Mouse (Mus musculus) bone marrow macrophage, adult 2 months (primary cell): ENCODE data around the gene Gna15. TPM values are rescaled to one million over a fixed set of nuclear protein-coding genes. Genes with fewer than 3 reads are reported as not detected.

Experiments
- H3K27ac ChIP-seq: 2 replicates; pipeline ENCODE4 v1.5.1; 2012; ENCODE audit warnings: low read depth, low read length; ENCODE audit not compliant: insufficient read depth
- H3K4me1 ChIP-seq: 2 replicates; pipeline ENCODE4 v1.6.1; 2012; ENCODE audit warnings: low read length; ENCODE audit not compliant: control insufficient read depth, insufficient read depth
- H3K4me3 ChIP-seq: 2 replicates; pipeline ENCODE4 v1.5.1; 2012; ENCODE audit warnings: mild to moderate bottlenecking, low read length, moderate library complexity; ENCODE audit not compliant: insufficient read depth
- CTCF ChIP-seq: IDR thresholded peaks from 2 replicates; pipeline ENCODE4 v1.5.1; 2012; ENCODE audit warnings: low read depth, mild to moderate bottlenecking, low read length, moderate library complexity
- POLR2A ChIP-seq: IDR thresholded peaks from 2 replicates; pipeline ENCODE4 v1.6.1; 2012; ENCODE audit warnings: mild to moderate bottlenecking, low read depth, low read length, borderline replicate concordance
- polyA plus RNA-seq: library from polyadenylated mRNA; stranded (reverse); fragments of >200 nt; gene quantifications from 2 replicates; pipeline ENCODE4 v1.2.4, GENCODE M21; 2012; ENCODE audit not compliant: missing spikeins, insufficient read depth, insufficient read length

Gene Gna15
- polyA plus RNA-seq, 1 experiment: 24.2 TPM

DNA sequence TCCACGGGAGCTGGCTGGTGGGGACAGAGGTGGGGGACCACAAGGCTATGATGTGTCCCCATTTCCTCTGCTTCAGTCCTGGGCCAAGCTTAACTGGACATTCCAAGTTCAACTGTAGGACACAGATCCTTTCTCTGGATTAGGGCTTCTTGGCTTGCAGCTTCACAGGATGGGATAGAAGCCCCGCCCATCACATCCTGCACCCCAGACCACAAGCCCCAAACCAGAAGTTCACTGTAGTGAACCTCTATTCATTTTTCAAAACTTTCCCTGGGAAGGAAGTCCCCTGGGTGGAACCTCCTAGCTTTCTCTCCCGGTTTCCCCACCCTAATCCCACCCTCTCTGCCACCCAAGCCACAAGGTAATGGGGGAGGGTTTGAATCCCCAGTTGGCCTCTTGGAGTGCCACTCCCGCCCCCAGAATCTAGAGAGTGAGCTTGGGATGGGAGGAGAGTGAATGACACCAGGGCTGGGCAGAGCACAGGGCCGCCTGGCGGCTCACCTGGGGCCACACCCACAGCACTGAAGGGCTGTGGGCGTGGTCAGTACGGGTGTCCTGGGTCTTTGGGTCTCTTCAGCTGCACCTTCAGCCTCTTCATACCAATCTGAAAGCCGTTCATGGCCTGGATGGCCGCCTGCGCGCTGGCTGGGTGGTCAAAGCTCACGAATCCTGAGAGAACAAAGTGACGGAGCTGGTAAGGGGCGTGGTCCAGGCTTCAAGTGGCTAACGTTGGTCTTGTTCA, 62.2 kb downstream of the Gna15 start:
- no peak for TF ChIP-seq POLR2A
- TF ChIP-seq CTCF: no peak
- H3K4me3 ChIP-seq: no peak overlapping the region
- no peak overlapping the region for H3K27ac ChIP-seq
- 0 out of 2 replicates have a peak, but pooled peaks cover 3% of the 10 kb centered on the region for H3K4me1 ChIP-seq

DNA sequence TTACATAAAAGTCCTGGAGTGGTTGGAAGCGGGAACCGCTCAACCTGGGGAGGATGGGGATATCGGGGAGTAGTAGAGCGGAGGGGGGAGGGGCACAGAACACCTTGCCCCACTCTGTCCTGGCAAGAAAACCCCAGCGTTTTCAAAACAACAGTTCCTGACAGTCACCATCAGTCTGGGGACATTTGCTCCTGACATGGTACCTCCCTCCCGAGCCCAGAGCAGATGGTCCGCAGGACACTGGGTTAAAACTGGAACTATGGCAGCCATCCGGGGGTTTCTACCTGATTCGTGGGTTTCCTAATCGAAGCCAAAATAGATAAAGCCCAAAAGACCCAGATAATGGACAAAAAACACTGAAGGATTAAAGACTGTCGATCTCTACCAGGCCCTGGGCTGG, 63.1 kb downstream of the Gna15 start:
- Histone ChIP-seq H3K4me1 (0 out of 2 replicates have a peak, but pooled peaks cover 3% of the 10 kb centered on the region), H3K4me3 (no peak overlapping the region)
- TF ChIP-seq POLR2A (no peak), CTCF (no peak)

GRCm38 (mm10) chr10:81460471-81460870, 63.6 kb downstream of the Gna15 start:
- Histone ChIP-seq H3K4me1 (0 out of 2 replicates have a peak, but pooled peaks cover 3% of the 10 kb centered on the region), H3K4me3 (no peak overlapping the region), H3K27ac (no peak overlapping the region)
- TF ChIP-seq POLR2A (no peak), CTCF (no peak)

More for the DNA sequence above, 63.1 kb downstream of the Gna15 start:
- H3K27ac ChIP-seq: no peak overlapping the region

- Histone ChIP-seq H3K4me3 (no peak overlapping the region), H3K4me1 (0 out of 2 replicates have a peak, but pooled peaks cover 3% of the 10 kb centered on the region), H3K27ac (no peak overlapping the region)
- no peak for TF ChIP-seq POLR2A
- TF ChIP-seq CTCF: no peak
Measured at GRCm38 (mm10) chr10:81459399-81459798, 64.6 kb downstream of the Gna15 start.

DNA sequence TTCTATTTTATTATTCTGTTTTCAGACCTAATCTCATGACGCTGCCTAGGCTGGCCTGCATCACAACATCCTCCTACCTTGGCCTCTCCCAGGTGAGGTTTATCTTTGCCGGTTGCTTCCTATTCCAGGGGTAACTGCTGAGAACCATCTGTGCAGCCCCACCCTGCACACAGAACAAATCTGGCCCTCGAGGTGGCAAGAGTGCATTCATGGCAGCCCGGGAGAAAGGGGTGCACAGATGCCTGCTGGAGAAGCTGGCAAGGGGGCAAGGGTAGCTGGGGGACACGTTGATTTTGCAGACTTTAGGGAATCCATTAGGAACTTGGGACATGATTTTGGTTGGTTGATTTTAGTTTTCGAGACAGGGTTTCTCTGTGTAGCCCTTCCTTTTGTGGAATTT, 65.8 kb downstream of the Gna15 start:
- Histone ChIP-seq H3K4me1 (no peaks in the 10 kb centered on the region), H3K27ac (no peak overlapping the region), H3K4me3 (no peak overlapping the region)
- TF ChIP-seq CTCF (no peak), POLR2A (no peak)

GRCm38 (mm10) chr10:81457624-81458023, 66.4 kb downstream of the Gna15 start:
- TF ChIP-seq POLR2A: no peak
- TF ChIP-seq CTCF: no peak
- no peaks in the 10 kb centered on the region for H3K4me1 ChIP-seq
- H3K4me3 ChIP-seq: no peak overlapping the region
- H3K27ac ChIP-seq: no peak overlapping the region

DNA sequence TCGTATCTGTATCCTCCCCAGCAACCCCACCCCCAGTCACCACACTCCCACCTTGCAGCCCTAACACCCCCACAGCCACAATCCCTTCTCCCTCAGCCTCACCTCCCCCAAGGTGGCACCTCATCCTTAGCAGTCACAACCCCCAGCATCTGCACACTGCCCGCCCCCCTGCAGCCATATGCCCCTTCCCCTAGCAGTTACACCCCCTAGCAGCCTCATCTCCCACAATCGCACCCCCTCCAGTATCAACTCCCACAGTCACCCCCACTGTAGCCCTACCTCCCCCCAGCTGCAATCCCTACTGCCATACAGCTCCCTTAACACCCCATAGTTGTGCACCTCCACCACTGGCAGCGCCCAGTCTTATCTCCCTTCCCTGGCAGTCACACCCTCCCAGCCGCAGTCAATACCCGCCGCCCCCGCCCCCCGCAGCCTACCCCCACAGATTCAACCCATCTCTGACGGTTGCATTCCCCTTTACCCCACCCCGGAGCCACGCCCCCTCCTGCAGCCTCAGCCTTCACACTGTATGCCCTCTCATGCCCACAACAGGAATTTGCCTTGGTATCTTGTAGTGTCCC, 67.0 kb downstream of the Gna15 start:
- no peak overlapping the region for H3K27ac ChIP-seq
- no peaks in the 10 kb centered on the region for H3K4me1 ChIP-seq
- TF ChIP-seq POLR2A (no peak), CTCF (no peak)
- no peak overlapping the region for H3K4me3 ChIP-seq

GRCm38 (mm10) chr10:81455181-81455895, 68.7 kb downstream of the Gna15 start, which contains the start of gene Nfic:
TSS of gene Nfic (minus strand) at chr10:81455635.
- Histone ChIP-seq H3K4me1 (no peaks in the 10 kb centered on the region), H3K4me3 (no peak within 1 kb of the TSS), H3K27ac (no peak within 1 kb of the TSS)
- no peak for TF ChIP-seq CTCF
- TF ChIP-seq POLR2A: no peak

DNA sequence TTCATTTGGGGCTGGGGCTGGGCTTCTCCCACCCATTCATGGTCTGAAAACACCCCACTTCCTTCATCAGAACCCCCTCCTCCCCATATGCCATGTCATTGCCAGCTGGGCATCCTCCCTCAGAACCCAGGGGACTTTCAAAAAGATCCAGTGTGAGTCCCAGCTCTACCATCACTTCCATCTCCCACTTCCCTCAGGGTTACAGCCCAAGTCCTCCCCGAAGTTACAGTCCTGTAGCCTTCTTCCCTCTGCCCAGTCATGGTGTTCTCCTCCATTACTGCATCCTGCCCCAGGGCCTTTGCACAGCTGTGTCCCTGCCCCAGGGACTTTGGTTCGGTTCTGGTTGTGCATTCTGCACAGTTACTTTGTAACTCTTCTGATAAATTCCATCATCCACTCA, 69.9 kb downstream of the Gna15 start:
- TF ChIP-seq POLR2A (no peak), CTCF (no peak)
- Histone ChIP-seq H3K27ac (no peak overlapping the region), H3K4me3 (no peak overlapping the region), H3K4me1 (no peaks in the 10 kb centered on the region)

DNA sequence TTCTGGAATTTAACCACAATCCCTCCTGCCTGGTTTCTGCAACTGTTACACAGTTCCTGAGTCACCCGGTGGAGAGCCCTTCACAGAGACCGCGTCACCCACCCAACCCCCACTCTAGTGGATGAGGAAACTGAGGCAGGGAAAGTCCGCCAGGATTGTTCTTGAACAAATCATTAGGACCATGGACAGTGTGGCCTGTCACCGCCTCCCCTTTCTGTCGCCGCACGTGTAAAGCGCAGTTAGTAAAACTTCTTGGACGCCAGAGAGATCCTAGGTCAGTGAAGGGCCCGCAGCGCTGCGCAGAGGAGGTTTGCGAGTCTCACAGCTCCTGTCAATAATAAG, 71.1 kb downstream of the Gna15 start:
- TF ChIP-seq CTCF (no peak), POLR2A (no peak)
- no peak overlapping the region for H3K4me3 ChIP-seq
- H3K4me1 ChIP-seq: no peaks in the 10 kb centered on the region

More for the DNA sequence above, 71.1 kb downstream of the Gna15 start:
- no peak overlapping the region for H3K27ac ChIP-seq

Other genes with a start within 250 kb of the Gna15 start
- gene Tjp3, start 232.6 kb downstream of the Gna15 start, polyA plus RNA-seq: 9.2 and 9.8 TPM in 2 replicates
- 90.9 and 106 TPM in 2 replicates for gene Pip5k1c, start 231.3 kb downstream of the Gna15 start, polyA plus RNA-seq
- gene Cactin, start 203.1 kb downstream of the Gna15 start, polyA plus RNA-seq: 18.1 and 18.2 TPM in 2 replicates
- not detected in 2 replicates for gene Tbxa2r, start 195.5 kb downstream of the Gna15 start, polyA plus RNA-seq
- not detected in 2 replicates for gene Gipc3, start 181.0 kb downstream of the Gna15 start, polyA plus RNA-seq
- 52.2 and 53.3 TPM in 2 replicates for gene Hmg20b, start 173.7 kb downstream of the Gna15 start, polyA plus RNA-seq
- gene Mfsd12, start 166.7 kb downstream of the Gna15 start, polyA plus RNA-seq: 80.9 and 86.2 TPM in 2 replicates
- gene 4930404N11Rik, start 158.4 kb downstream of the Gna15 start, polyA plus RNA-seq: not detected in 2 replicates
- gene Fzr1, start 145.7 kb downstream of the Gna15 start, polyA plus RNA-seq: 32.6 and 35.0 TPM in 2 replicates
- 23.1 and 29.5 TPM in 2 replicates for gene Dohh, start 139.8 kb downstream of the Gna15 start, polyA plus RNA-seq
- gene Gm48551, start 139.8 kb downstream of the Gna15 start, polyA plus RNA-seq: 0.75 and 2.2 TPM in 2 replicates
- not detected in 2 replicates for gene Gm48552, start 135.2 kb downstream of the Gna15 start, polyA plus RNA-seq
- gene Smim24, start 131.2 kb downstream of the Gna15 start, polyA plus RNA-seq: 41.9 and 45.5 TPM in 2 replicates
- gene Nfic, start 68.6 kb downstream of the Gna15 start, polyA plus RNA-seq: 31.8 and 38.6 TPM in 2 replicates
- gene Celf5, start 41.5 kb downstream of the Gna15 start, polyA plus RNA-seq: not detected in 2 replicates
- 37.9 and 40.9 TPM in 2 replicates for gene Ncln, start 27.8 kb downstream of the Gna15 start, polyA plus RNA-seq
- gene S1pr4, start 24.1 kb downstream of the Gna15 start, polyA plus RNA-seq: 0.46 TPM in 1 of 2 replicates, not detected in the other
- gene Gna11, start 21.0 kb upstream of the Gna15 start, polyA plus RNA-seq: 10.1 and 10.5 TPM in 2 replicates
- 478 and 551 TPM in 2 replicates for gene Aes, start 35.3 kb upstream of the Gna15 start, polyA plus RNA-seq
- 17.9 and 24.5 TPM in 2 replicates for gene Tle2, start 50.3 kb upstream of the Gna15 start, polyA plus RNA-seq
- 42.3 and 47.9 TPM in 2 replicates for gene Tle6, start 76.8 kb upstream of the Gna15 start, polyA plus RNA-seq
- gene BC025920, start 82.0 kb upstream of the Gna15 start, polyA plus RNA-seq: 0.67 and 0.78 TPM in 2 replicates
- gene Sirt6, start 103.6 kb upstream of the Gna15 start, polyA plus RNA-seq: 10.9 and 13.2 TPM in 2 replicates
- 7.8 and 9.6 TPM in 2 replicates for gene Ankrd24, start 104.3 kb upstream of the Gna15 start, polyA plus RNA-seq
- 0.66 and 0.67 TPM in 2 replicates for gene Gm10778, start 124.8 kb upstream of the Gna15 start, polyA plus RNA-seq
- 9.4 TPM in 2 replicates for gene Zfp433, start 180.6 kb upstream of the Gna15 start, polyA plus RNA-seq
- 0.85 and 1.0 TPM in 2 replicates for gene Gm3055, start 246.9 kb upstream of the Gna15 start, polyA plus RNA-seq